Mouse (Mus musculus) gastrocnemius, postnatal 25 days (tissue): ENCODE measurements around the gene Bap1. TPM values are rescaled to one million over a fixed set of nuclear protein-coding genes. Genes with fewer than 3 reads are reported as not detected.

Experiments used
- total RNA-seq, 2 experiments: library from RNA; stranded (reverse); gene quantifications; 1 replicate in 1 of 2; 2 replicates in 1 of 2; pipeline ENCODE4 v1.2.3; 2021

Bap1 gene
- total RNA-seq, 2 experiments from 2014 or later: 41.2 to 43.0 TPM

Other genes with a start within 250 kb of the Bap1 start
- gene Spcs1, start 249.8 kb upstream of the Bap1 start, total RNA-seq: 100 to 1,000 TPM; 120 to 128 TPM
- 10 to 100 TPM; 39.4 to 46.2 TPM for gene Pbrm1, start 232.3 kb upstream of the Bap1 start, total RNA-seq
- 10 to 100 TPM; 23.7 to 27.3 TPM for gene Gnl3, start 232.3 kb upstream of the Bap1 start, total RNA-seq
- 10 to 100 TPM; 37.6 to 43.8 TPM for gene Smim4, start 122.5 kb upstream of the Bap1 start, total RNA-seq
- gene Nt5dc2, start 120.4 kb upstream of the Bap1 start, total RNA-seq: 1 to 10 TPM; 2.6 to 4.1 TPM
- 10 to 100 TPM; 15.8 to 26.6 TPM for gene Stab1, start 82.8 kb upstream of the Bap1 start, total RNA-seq
- 100 to 1,000 TPM; 137 to 627 TPM for gene Tnnc1, start 43.1 kb upstream of the Bap1 start, total RNA-seq
- gene Nisch, start 34.5 kb upstream of the Bap1 start, total RNA-seq: 10 to 100 TPM; 63.7 to 67.7 TPM
- gene Sema3g, start 33.6 kb upstream of the Bap1 start, total RNA-seq: 1 to 10 TPM; 6.0 to 6.1 TPM
- gene Phf7, start 133 bp upstream of the Bap1 start, total RNA-seq: 1 to 10 TPM; 5.2 to 6.3 TPM
- gene Dnah1, start 72.4 kb downstream of the Bap1 start, total RNA-seq: under 1 TPM; 0.16 to 0.18 TPM
- gene Capn7, start 85.2 kb downstream of the Bap1 start, total RNA-seq: 10 to 100 TPM; 28.4 to 29.3 TPM
- 10 to 100 TPM; 33.9 to 46.8 TPM for gene Sh3bp5, start 184.6 kb downstream of the Bap1 start, total RNA-seq
- gene Eaf1, start 242.9 kb downstream of the Bap1 start, total RNA-seq: 1 to 10 TPM; 8.5 to 8.6 TPM
- gene Mettl6, start 243.6 kb downstream of the Bap1 start, total RNA-seq: 1 to 10 TPM; 6.9 to 9.8 TPM